Mouse (Mus musculus) embryonic facial prominence, embryonic 15.5 days (tissue): ENCODE results near the gene Zfp13. TPM values are rescaled to one million over a fixed set of nuclear protein-coding genes. Genes with fewer than 3 reads are reported as not detected.

Experiments used
- ATAC-seq: fragments of 200-750 bp; cut with Nextera tagmentation; 2 replicates; pipeline ENCODE4 v1.8.0; 2017; ENCODE audit warnings: low read depth, moderate TSS enrichment; ENCODE audit not compliant: insufficient number of reproducible peaks, low FRiP score, low TSS enrichment
- H3K27ac ChIP-seq: fragments of 300-500 bp; sonication (generic); replicated peaks from 2 replicates; pipeline ENCODE4 v1.5.1; 2015; ENCODE audit warnings: mild to moderate bottlenecking, inconsistent platforms
- H3K27me3 ChIP-seq: fragments of 300-500 bp; sonication (generic); 2 replicates; pipeline ENCODE4 v1.6.1; 2015; ENCODE audit warnings: inconsistent platforms
- H3K36me3 ChIP-seq: fragments of 300-500 bp; sonication (generic); 2 replicates; pipeline ENCODE4 v1.6.1; 2015; ENCODE audit warnings: mild to moderate bottlenecking, inconsistent platforms
- H3K4me1 ChIP-seq: fragments of 300-500 bp; sonication (generic); 2 replicates; pipeline ENCODE4 v1.6.1; 2015; ENCODE audit warnings: inconsistent platforms
- H3K4me2 ChIP-seq: fragments of 300-500 bp; sonication (generic); replicated peaks from 2 replicates; pipeline ENCODE4 v1.6.1; 2015; ENCODE audit warnings: mild to moderate bottlenecking, inconsistent platforms
- H3K4me3 ChIP-seq: fragments of 300-500 bp; sonication (generic); replicated peaks from 2 replicates; pipeline ENCODE4 v1.5.1; 2015; ENCODE audit warnings: mild to moderate bottlenecking, inconsistent platforms
- H3K9ac ChIP-seq: fragments of 300-500 bp; sonication (generic); 2 replicates; pipeline ENCODE4 v1.6.1; 2015; ENCODE audit warnings: inconsistent platforms
- H3K9me3 ChIP-seq: fragments of 300-500 bp; sonication (generic); replicated peaks from 2 replicates; pipeline ENCODE4 v1.6.1; 2016; ENCODE audit warnings: inconsistent platforms
- WGBS: fragments of 180-500 bp; shearing (Covaris S2); methylation state at CpG from one replicate; pipeline ENCODE4 v1.1.7; 2015; 5-methylcytosine and 5-hydroxymethylcytosine counted together
- polyA plus RNA-seq: library from polyadenylated mRNA; unstranded; fragments of >200 nt; fragmentation: Nextera tagmentation; extraction: Ambion mirVana; gene quantifications from 2 replicates; pipeline ENCODE4 v1.2.1, GENCODE M21; 2015

The Zfp13 gene
- polyA plus RNA-seq, 1 experiment from 2014 or later, result 13.4 TPM

GRCm38 (mm10) chr17:23585721-23586491 is 13.4 kb downstream of the Zfp13 start:
- ATAC-seq, result no peak; the same call in 1 of the 2 replicates
- Histone ChIP-seq H3K4me3 (peak overlapping the region; percentile 74), H3K9ac (peak overlapping the region; percentile 73), H3K36me3 (peaks cover 12% of the 10 kb centered on the region), H3K27ac (no peak overlapping the region), H3K27me3 (no peaks in the 10 kb centered on the region), H3K4me1 (peaks cover 25% of the 10 kb centered on the region), H3K4me2 (peak overlapping the region; percentile 76), H3K9me3 (no peaks in the 10 kb centered on the region)
- WGBS, result under 1% methylated on average over 22 of the region's 22 CpGs

GRCm38 (mm10) chr17:23584786-23585185 is 14.5 kb downstream of the Zfp13 start:
- ATAC-seq, result no peak
- H3K9ac ChIP-seq, result 0 out of 2 replicates have a peak overlapping the region, but pooled peaks have one; percentile 73
- no peak overlapping the region for H3K27ac ChIP-seq
- 81% methylated on average over 8 of the region's 8 CpGs for WGBS
- H3K36me3 ChIP-seq, result peaks cover 23% of the 10 kb centered on the region
- H3K4me3 ChIP-seq, result peak overlapping the region; percentile 74; the same call in 1 of the 2 replicates
- peak overlapping the region; percentile 76 for H3K4me2 ChIP-seq
- no peaks in the 10 kb centered on the region for H3K9me3 ChIP-seq
- H3K4me1 ChIP-seq, result peaks cover 25% of the 10 kb centered on the region
- H3K27me3 ChIP-seq, result no peaks in the 10 kb centered on the region

- 94% methylated on average over 38 of the region's 38 CpGs for WGBS
- no peak overlapping the region for H3K4me2 ChIP-seq
- no peaks in the 10 kb centered on the region for H3K27me3 ChIP-seq
- H3K9ac ChIP-seq, result no peak overlapping the region
- H3K4me3 ChIP-seq, result no peak overlapping the region
- 0 out of 2 replicates have a peak, but pooled peaks cover 4% of the 10 kb centered on the region for H3K9me3 ChIP-seq
- peaks cover 76% of the 10 kb centered on the region for H3K36me3 ChIP-seq
- no peaks in the 10 kb centered on the region for H3K4me1 ChIP-seq
- ATAC-seq, result peak; percentile 11; the same call in 1 of the 2 replicates
- no peak overlapping the region for H3K27ac ChIP-seq
Measured at GRCm38 (mm10) chr17:23575951-23576552, 23.2 kb downstream of the Zfp13 start.

DNA sequence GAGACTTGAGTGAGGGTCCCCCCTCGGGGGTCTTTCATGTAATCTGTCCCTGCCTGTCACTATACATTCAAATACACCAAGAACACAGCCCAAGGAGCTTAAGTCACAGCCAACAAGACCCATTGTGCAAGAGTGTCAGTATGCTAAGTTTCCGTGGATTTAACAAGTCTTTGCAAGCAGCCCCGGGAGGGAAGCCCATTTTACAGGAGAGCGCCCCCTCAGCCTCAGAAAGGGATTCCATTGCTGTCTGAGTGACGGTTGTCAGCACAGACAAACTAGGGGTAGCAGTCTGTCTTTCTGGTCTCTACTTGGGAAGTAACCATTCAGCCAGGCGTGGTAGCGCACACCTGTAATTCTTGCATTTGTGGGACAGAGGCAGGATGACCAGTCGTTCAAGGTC is 25.2 kb downstream of the Zfp13 start:
- Histone ChIP-seq H3K36me3 (peaks cover 57% of the 10 kb centered on the region), H3K27me3 (no peaks in the 10 kb centered on the region), H3K4me3 (no peak overlapping the region), H3K27ac (no peak overlapping the region), H3K4me1 (no peaks in the 10 kb centered on the region), H3K4me2 (no peak overlapping the region), H3K9ac (no peak overlapping the region), H3K9me3 (0 out of 2 replicates have a peak, but pooled peaks cover 4% of the 10 kb centered on the region)
- 87% methylated on average over 8 of the region's 8 CpGs for WGBS
- no peak for ATAC-seq

DNA sequence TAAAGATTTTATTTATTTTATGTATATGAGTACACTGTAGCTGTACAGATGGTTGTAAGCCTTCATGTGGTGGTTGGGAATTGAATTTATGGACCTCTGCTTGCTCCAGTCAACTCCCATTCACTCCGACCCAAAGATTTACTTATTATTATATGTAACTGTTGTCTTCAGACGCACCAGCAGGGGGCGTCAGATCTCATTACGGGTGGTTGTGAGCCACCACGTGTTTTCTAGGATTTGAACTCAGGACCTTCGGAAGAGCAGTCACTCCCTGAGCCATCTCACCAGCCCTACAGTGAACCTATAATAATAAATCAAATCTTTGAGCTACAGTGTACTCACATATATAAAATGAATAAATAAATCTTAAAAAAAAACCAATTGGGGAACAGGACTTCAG is 27.2 kb downstream of the Zfp13 start:
- Histone ChIP-seq H3K9ac (no peak overlapping the region), H3K27ac (no peak overlapping the region), H3K4me2 (no peak overlapping the region), H3K27me3 (no peaks in the 10 kb centered on the region), H3K4me3 (no peak overlapping the region), H3K36me3 (peaks cover 41% of the 10 kb centered on the region), H3K9me3 (0 out of 2 replicates have a peak, but pooled peaks cover 4% of the 10 kb centered on the region), H3K4me1 (no peaks in the 10 kb centered on the region)
- 79% methylated on average over 6 of the region's 6 CpGs for WGBS
- ATAC-seq, result no peak

DNA sequence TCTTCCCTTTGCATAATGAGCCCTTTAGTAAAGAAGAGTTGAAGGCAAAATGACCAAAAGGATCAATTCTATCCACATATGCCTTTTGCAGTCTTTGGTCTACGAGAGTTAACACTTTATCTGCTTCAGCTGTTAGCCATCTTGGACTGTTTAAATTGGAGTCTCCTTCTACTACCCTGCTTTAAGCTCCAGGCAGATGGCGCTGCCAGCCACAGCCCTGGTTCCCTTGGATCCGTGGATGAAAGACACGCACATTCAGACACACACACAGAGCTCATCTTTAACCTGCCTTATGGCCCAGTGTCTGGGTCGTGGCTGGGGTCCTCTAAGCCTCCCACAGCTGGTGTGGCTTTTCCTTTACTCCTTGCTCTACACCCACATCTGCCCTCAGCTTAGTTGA is 28.2 kb downstream of the Zfp13 start:
- Histone ChIP-seq H3K9ac (no peak overlapping the region), H3K36me3 (peaks cover 31% of the 10 kb centered on the region), H3K4me2 (no peak overlapping the region), H3K27ac (no peak overlapping the region), H3K9me3 (0 out of 2 replicates have a peak, but pooled peaks cover 4% of the 10 kb centered on the region), H3K4me3 (no peak overlapping the region), H3K4me1 (no peaks in the 10 kb centered on the region), H3K27me3 (no peaks in the 10 kb centered on the region)
- ATAC-seq, result no peak
- 16% methylated on average over 5 of the region's 5 CpGs for WGBS

- H3K4me3 ChIP-seq, result no peak overlapping the region
- ATAC-seq, result no peak
- WGBS, result 40% methylated on average over 6 of the region's 6 CpGs
Measured at GRCm38 (mm10) chr17:23570017-23570416, 29.3 kb downstream of the Zfp13 start.

GRCm38 (mm10) chr17:23568370-23568769 is 30.9 kb downstream of the Zfp13 start:
- no peaks in the 10 kb centered on the region for H3K9me3 ChIP-seq
- no peak overlapping the region for H3K4me3 ChIP-seq
- no peak overlapping the region for H3K27ac ChIP-seq
- H3K4me2 ChIP-seq, result no peak overlapping the region
- no peak overlapping the region for H3K9ac ChIP-seq
- no peaks in the 10 kb centered on the region for H3K27me3 ChIP-seq
- ATAC-seq, result no peak
- peaks cover 8% of the 10 kb centered on the region for H3K4me1 ChIP-seq
- peaks cover 9% of the 10 kb centered on the region; the same call in 1 of the 2 replicates for H3K36me3 ChIP-seq
- WGBS, result 46% methylated on average over 5 of the region's 5 CpGs

More at GRCm38 (mm10) chr17:23570017-23570416, 29.3 kb downstream of the Zfp13 start:
- Histone ChIP-seq H3K9ac (no peak overlapping the region), H3K4me2 (no peak overlapping the region), H3K27ac (no peak overlapping the region), H3K36me3 (peaks cover 22% of the 10 kb centered on the region), H3K9me3 (no peaks in the 10 kb centered on the region), H3K4me1 (peaks cover 3% of the 10 kb centered on the region), H3K27me3 (no peaks in the 10 kb centered on the region)

DNA sequence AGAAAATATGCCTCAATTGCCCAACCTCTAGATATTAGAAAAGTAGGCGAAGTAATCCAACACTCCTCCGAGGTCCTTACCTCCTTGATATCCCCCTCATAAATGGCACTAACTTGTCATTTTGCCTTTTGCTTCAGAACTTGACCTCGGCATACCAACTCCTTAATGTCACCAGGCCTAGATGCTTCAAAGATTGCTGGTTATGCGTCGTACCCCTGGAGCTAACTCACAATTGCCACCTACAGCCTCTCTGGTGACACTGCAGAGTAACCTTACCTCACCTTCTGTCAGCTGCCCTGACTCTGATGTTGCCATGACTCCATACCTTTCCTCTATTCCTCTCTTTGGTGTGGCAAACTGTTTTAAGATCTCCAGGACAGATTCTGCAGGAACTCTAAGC is 32.5 kb downstream of the Zfp13 start:
- ATAC-seq, result no peak
- 56% methylated on average over 5 of the region's 5 CpGs for WGBS
- H3K27ac ChIP-seq, result no peak overlapping the region
- no peak overlapping the region for H3K9ac ChIP-seq
- no peaks in the 10 kb centered on the region for H3K9me3 ChIP-seq
- peaks cover 8% of the 10 kb centered on the region for H3K4me1 ChIP-seq
- H3K4me2 ChIP-seq, result no peak overlapping the region
- no peaks in the 10 kb centered on the region for H3K36me3 ChIP-seq
- H3K4me3 ChIP-seq, result no peak overlapping the region
- no peaks in the 10 kb centered on the region for H3K27me3 ChIP-seq

DNA sequence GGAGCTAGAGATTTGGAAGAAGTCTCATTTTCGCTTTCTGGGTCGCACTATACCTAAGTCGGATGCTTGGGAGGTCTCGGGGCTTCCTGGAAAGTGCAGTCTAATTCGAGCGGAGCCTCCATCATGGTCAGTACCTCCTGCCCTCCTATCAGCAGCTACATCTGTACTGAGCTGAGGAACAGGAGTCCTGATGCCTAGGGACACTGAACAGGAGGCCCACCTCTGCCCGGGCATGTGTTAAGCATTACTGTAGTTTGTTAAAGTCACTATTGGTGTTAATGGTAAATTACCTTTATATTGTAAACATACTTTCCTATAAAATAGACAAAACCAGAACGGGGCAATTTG is 34.9 kb downstream of the Zfp13 start:
- under 1% methylated on average over 8 of the region's 8 CpGs for WGBS
- Histone ChIP-seq H3K27ac (peak overlapping the region; percentile 97), H3K9me3 (no peaks in the 10 kb centered on the region), H3K4me3 (peak overlapping the region; percentile 86), H3K4me1 (peaks cover 8% of the 10 kb centered on the region), H3K9ac (peak overlapping the region; percentile 87), H3K27me3 (no peaks in the 10 kb centered on the region), H3K4me2 (peak overlapping the region; percentile 64), H3K36me3 (peaks cover 18% of the 10 kb centered on the region)
- ATAC-seq, result peak; percentile 55

- ATAC-seq, result peak; percentile 95
- H3K9ac ChIP-seq, result peak within 1 kb of the TSS; percentile 87
- no peaks in the 10 kb centered on the region for H3K9me3 ChIP-seq
- H3K36me3 ChIP-seq, result peaks cover 23% of the 10 kb centered on the region
- peak within 1 kb of the TSS; percentile 64 for H3K4me2 ChIP-seq
- peak within 1 kb of the TSS; percentile 86 for H3K4me3 ChIP-seq
- H3K27me3 ChIP-seq, result no peaks in the 10 kb centered on the region
- H3K27ac ChIP-seq, result peak within 1 kb of the TSS; percentile 97
- WGBS, result under 1% methylated on average over 59 of the region's 59 CpGs
- H3K4me1 ChIP-seq, result peaks cover 8% of the 10 kb centered on the region
Measured at GRCm38 (mm10) chr17:23563595-23564367, 35.5 kb downstream of the Zfp13 start, which contains the start of gene Zfp213. Gene Zfp213 (minus strand): TSS chr17:23564238.
